Mouse (Mus musculus): ENCODE measurements at regions not wholly inside any gene's neighbourhood (a gene's known extent, or its start where the extent isn't known, plus 50 kb on each side); places are given as distances from the start of the nearest gene placed in this dataset.
"Not testable (repeated sequence)": the region's sequence is repeated elsewhere in the genome, so short reads cannot be mapped to it uniquely, and the experiment has no call there.

GRCm38 (mm10) chr6:7120136-7120535 lies 164.3 kb downstream of the Sdhaf3 start:
- ATAC-seq (replicated peaks; ENCODE audit: low read depth, poor library complexity, severe bottlenecking): peak; percentile 66

GRCm38 (mm10) chr6:7133042-7133441 lies 177.2 kb downstream of the Sdhaf3 start:
- no peak for ATAC-seq (replicated peaks; ENCODE audit: low read depth, poor library complexity, severe bottlenecking)

- ATAC-seq (replicated peaks; ENCODE audit: low read depth, poor library complexity, severe bottlenecking): no peak
These were observed 178.3 kb downstream of the Sdhaf3 start for GRCm38 (mm10) chr6:7134062-7134461.

DNA sequence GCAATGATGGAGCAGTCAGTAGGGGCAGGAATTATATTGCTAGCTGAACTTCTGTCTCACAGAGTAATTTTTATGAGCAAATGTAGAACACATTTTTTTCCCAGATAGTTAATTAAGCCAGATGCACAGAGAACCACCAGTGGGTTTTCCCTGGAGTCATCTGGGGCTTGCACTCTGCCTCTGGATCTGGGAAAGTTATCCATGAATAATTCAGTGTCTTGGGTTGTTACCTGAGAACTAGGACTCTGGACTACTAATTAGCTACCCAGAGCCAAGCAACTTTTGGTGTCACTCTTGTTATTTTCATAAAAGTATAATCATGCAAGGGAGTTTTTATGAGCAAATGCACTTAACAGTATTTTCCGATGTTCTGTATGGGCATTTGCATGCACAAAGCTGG lies 179.1 kb downstream of the Sdhaf3 start:
- ATAC-seq (replicated peaks; ENCODE audit: low read depth, poor library complexity, severe bottlenecking): no peak

DNA sequence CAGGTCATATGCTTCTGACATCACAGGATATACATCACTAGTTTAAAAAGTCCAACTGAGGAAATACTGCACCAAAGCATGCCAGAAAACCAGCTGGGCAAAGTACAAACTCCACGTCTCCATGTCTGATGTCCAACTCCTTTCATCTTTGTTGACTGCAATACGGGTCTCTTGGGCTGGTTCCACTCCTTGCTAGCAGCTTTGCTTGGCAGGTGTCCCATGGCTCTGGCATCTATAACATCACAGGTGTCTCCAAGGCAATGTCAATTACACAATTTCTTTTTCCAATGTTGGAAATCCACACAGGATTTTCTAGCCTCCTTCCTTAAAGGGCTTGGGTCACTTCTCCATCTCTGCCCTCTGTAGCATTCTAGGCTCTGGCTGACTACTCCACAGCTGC lies 225.9 kb downstream of the Sdhaf3 start:
- no peak for ATAC-seq (replicated peaks; ENCODE audit: low read depth, poor library complexity, severe bottlenecking)

- no peak for ATAC-seq (replicated peaks; ENCODE audit: low read depth, poor library complexity, severe bottlenecking)
These were observed 243.3 kb downstream of the Sdhaf3 start for GRCm38 (mm10) chr6:7199046-7199599.

GRCm38 (mm10) chr6:7215880-7216279 lies 260.1 kb downstream of the Sdhaf3 start:
- ATAC-seq (replicated peaks; ENCODE audit: low read depth, poor library complexity, severe bottlenecking): no peak

GRCm38 (mm10) chr6:7252286-7252685 lies 296.5 kb downstream of the Sdhaf3 start:
- ATAC-seq (replicated peaks; ENCODE audit: low read depth, poor library complexity, severe bottlenecking): no peak

- ATAC-seq (replicated peaks; ENCODE audit: low read depth, poor library complexity, severe bottlenecking): no peak
These were observed 277.2 kb upstream of the Tac1 start for GRCm38 (mm10) chr6:7277431-7277830.

DNA sequence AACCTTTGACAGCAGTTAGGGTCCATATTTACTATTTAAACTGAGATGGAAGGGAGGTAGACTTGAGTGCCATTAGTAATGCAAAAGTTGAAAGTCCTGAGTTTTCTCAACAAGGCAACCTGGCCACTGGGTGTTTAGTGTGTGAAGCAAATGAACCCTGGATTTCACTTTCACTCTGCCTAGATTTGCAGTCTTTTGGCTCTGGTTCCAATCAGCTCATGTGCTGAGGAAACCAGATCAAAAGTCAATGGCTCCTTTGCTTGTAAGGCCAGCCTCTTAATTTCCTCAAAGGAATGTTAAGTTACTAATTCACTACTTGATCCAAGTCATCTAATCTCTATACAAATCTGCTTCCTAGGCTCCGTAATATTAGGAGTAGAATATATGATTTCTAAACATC lies 247.7 kb upstream of the Tac1 start:
- no peak for ATAC-seq (replicated peaks; ENCODE audit: low read depth, poor library complexity, severe bottlenecking)

DNA sequence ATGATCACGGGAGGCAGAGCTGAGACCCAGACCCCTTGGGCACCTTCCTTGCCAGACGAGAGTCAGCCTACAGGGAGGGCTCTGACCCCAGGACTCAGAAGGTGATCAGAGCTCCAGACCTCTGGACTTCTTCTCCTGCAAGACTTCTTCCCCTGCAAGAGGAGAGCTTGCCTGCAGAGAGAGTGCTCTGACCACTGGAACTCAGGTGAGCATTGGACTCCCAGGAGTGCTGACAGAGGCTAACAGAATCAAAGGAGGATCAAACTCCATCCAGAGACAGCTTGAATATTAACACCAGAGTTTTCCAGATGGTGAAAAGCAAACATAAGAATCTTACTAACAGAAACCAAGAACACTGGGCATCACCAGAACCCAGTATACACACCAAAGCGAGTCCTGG lies 241.2 kb upstream of the Tac1 start:
- no peak for ATAC-seq (replicated peaks; ENCODE audit: low read depth, poor library complexity, severe bottlenecking)

DNA sequence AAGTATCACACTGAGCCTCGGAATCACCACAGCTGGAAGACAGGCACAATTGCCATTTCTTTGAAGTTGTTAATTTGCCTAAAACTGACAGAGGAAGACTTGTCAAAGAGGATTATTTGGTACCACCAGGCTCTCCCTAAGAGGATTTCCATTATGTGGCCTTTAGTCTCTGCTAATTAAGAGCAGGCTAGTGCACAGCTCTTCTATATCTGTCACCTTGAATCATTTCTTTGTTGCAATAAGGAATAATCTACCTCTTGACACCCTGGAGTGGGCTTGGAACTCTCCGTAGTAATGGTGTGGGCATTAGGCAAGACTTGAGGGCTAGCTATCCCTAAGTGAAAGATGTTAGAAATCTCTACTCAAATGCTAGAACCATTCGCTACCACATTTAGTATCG lies 227.7 kb upstream of the Tac1 start:
- no peak for ATAC-seq (replicated peaks; ENCODE audit: low read depth, poor library complexity, severe bottlenecking)

DNA sequence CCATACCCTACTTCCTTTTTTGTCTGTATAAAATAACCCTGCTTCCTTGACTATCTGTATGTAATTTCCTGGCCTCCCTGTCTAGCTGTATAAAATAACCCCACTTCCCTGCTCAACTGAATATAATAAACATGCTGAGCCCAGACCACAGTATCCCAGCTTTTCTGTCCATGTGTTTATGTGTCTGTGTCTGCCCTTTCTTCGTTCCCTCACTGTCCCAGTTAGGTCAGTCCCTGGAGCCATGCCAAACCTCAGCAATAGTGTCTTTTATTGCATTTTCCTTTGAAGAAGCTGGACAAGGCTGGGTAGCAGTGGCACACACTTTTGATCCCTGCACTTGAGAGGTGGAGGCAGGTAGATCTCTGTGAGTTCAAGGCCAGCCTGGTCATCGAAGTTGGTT lies 198.0 kb upstream of the Tac1 start:
- no peak for ATAC-seq (replicated peaks; ENCODE audit: low read depth, poor library complexity, severe bottlenecking)

DNA sequence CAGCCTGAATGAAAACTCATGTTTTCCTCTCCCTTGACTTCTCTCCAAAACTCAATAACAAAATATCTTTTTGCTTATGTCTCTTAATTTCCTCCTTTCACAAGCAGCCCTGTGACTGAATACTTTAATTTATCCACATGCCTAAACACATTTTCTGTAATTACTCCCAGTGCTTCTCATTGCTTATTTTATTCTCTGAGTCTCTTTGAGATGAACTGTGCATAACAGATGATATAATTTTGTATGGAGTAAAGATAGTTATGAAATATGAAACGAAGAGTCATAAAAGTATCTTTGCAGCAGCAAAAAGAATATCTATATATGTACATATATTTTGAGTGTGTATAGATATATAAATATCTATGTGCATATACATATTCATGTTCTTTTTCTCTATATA lies 187.5 kb upstream of the Tac1 start:
- no peak for ATAC-seq (replicated peaks; ENCODE audit: low read depth, poor library complexity, severe bottlenecking)

DNA sequence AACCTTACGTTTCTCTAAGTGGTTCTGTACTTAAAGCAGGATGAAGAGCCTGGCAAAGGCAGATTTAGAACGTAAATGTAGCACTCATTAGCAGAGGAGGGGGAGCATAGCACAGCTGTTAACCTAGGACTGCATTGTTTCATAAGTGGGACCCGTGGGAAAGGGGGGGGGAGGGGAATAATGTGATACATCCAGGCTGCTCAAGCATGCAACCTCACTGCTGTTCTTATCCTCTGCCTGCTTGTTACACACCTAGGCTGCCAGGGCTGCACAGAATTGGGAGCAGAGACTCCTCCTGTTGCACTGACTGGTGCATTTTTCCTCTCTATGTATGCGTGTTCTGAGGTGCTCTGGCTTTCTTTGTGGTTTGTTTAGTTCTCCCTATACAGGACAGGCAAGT lies 180.1 kb upstream of the Tac1 start:
- no peak for ATAC-seq (replicated peaks; ENCODE audit: low read depth, poor library complexity, severe bottlenecking)

DNA sequence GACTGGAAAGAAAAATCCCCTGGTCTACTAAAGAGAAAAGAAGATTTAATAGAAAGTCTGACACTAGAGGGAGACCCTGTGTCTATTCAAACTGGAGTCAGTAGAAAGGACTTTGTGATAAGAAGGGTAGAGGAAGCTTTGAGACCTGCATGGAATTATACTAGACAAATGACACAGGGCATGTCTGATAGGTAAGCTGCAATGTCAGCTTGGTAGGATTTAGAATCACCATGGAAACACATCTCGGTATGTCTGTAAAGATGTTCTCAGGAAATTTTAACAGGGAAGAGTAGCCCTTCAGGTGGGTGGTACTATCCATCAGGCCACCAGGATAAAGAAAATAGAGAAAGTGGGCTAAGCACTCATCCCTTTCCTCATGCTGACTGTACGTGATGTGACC lies 178.8 kb upstream of the Tac1 start:
- ATAC-seq (replicated peaks; ENCODE audit: low read depth, poor library complexity, severe bottlenecking): no peak

- ATAC-seq (replicated peaks; ENCODE audit: low read depth, poor library complexity, severe bottlenecking): no peak
These were observed 176.0 kb upstream of the Tac1 start for GRCm38 (mm10) chr6:7378651-7379050.

- no peak for ATAC-seq (replicated peaks; ENCODE audit: low read depth, poor library complexity, severe bottlenecking)
These were observed 129.9 kb upstream of the Tac1 start for GRCm38 (mm10) chr6:7424731-7425130.

DNA sequence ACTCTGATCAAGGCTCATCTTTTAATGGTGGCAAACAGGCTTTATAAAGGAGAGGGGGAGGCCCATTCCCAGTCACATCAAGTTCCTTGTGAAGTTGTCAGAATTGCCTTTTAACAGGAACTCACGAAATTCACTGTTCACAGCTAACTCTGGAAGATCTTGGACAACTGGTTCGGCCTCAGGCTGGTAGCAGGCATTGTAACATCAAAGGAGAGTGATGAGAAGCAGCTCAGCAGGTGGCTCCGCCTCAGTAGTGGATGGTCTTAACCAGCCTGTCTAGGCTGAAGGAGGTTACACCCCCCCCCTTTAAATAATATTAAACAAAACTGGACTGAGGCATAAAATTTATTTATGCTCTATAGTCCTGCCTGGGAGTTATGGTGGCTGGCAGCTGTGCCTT lies 113.0 kb upstream of the Tac1 start:
- no peak for ATAC-seq (replicated peaks; ENCODE audit: low read depth, poor library complexity, severe bottlenecking)

- ATAC-seq (replicated peaks; ENCODE audit: low read depth, poor library complexity, severe bottlenecking): not testable (repeated sequence)
These were observed 112.4 kb upstream of the Tac1 start for GRCm38 (mm10) chr6:7442286-7442685.

DNA sequence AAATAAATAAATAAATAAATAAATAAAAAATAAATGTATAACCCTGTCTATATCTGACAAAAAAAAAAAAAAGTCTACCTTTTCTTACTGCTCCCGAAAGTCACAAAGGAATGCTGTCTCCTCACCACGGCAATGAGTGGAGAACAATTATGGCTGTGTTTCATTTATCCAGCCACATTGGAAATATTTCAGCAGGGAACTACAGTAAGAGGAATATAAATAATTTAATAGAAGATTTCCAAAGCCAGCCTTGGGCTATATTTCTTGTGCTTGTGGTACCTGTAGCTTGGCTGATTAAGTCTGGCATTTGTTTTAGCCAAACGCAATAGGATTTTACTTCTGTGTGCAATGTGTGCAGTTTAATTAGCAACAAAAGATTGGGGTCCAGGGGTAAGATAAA lies 98.8 kb upstream of the Tac1 start:
- ATAC-seq (replicated peaks; ENCODE audit: low read depth, poor library complexity, severe bottlenecking): no peak

DNA sequence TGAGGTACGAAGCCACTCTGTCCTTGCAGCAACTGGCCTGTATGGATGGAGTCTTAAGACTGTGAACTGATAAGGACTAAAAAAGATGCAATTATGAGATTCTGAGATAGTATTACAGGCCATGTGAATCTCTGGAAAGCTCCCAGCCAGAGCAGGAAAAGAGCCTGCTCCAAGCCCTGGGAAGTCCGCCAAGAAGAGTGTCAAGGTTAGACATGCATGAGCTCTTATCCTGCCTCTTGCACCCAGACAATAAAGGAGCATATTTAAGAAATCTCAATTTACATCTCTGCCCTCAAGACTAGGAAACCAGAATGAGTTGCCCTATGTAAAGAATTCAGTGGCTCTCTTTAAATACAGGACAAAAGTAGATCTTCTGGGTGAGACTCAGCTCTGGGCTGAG lies 90.8 kb upstream of the Tac1 start:
- no peak for ATAC-seq (replicated peaks; ENCODE audit: low read depth, poor library complexity, severe bottlenecking)

DNA sequence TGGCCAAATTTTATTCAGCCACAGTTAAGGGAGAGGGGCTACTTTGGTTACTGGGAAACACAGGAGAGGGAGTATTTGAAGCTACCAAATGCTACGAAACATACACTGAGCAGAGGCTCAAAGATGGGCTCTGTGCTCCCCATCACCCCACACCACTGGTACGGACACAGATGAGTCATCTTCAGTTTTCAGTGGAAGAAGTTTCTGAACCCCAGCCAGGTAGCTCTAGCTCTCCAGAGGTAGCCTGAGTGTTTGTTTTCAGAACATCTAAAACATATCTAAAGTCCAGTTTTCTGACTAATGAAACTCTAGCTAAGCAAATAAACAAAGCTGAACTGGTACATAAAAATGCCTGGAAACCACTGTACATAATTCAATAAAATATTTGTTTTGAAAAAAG lies 90.3 kb upstream of the Tac1 start:
- ATAC-seq (replicated peaks; ENCODE audit: low read depth, poor library complexity, severe bottlenecking): no peak
